Mouse (Mus musculus): ENCODE measurements around the gene Afmid.

Afmid gene

GRCm38 (mm10) chr11:117886000-117886399, 60.3 kb downstream of the Afmid start:
- no peak for DNase-seq

- DNase-seq, result no peak
These were observed 62.6 kb downstream of the Afmid start for GRCm38 (mm10) chr11:117888168-117888852.

DNA sequence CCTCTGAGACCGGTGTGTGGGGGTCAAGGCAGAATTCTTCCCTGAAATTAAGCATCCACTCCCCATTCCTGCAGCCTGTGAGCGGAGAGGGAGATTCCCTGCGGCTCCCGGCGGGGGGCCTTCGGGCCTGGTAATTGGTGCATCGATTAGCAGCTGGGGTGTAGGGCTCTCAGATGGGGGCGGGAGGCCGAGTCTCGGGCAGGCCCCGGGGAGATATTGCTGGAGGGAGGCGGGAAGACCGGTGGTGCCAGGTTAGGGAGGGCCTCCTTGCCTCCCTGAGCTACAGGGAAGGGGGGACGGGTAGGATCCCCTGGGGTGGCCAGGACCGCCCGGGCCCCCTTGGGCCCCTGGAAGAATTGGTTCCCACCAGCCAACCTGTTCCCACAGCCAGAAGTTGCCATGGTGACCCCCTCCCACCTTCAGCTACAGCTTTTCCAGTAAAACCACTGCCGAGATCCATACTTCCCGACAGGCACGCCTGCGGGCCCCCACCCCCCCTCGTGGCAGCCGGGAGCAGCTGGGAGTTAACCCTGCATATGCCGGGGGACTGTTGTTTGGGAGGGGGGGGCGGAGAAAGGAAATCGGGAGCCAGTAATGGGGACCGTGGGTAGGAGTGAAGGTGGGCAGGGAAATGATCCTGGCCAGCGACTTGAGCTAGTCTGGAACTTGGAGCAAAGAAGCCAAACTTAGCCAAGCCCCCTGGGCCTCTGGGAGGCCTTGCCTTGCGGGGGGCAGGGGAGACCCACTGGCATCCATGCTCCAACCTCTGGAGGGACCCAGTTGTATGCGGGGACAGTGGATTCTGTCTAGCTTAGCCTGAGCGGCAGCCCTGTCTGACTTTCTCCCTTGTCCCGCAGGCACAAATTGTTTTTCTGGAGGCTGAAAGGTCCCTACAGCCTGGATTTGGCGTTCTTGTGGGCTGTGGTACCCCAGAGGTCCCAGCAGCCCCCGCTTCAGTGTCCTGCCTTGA, 63.4 kb downstream of the Afmid start:
- DNase-seq, result no peak

Measured in thymus, postnatal 4 days (tissue).